In the genomic region with DNA sequence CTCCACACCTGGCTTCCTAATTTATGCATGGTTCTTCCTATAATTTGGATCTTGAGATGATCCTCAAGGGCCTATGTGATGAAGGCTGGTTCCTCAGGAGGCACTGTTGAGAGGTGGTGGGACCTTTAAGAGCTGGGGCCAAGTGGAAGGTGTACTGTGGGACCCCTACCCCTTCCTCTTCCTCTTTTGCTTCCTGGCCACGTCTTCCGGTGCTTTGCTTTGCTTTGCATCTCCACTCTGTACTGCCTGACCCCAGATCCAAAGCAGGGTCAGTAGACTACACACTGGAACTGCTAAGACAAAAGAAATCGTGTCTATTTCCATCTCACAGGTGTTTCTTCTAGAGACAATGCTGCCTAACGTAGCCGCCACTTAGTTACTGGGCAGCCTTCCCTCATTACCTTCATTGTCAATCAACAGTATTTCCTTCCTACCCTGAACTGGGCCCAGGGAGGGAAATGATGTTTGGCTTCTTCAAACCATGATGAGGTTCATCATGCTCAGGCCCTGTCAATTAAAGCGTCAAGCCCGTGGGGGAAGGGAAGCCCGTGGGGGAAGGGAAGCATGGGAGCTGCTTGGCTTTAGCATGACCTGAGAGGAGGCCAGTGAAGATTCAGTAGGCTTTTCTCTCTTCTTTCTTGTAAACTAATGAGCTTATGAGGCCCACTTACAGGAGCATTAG, we compare ENCODE assay signal across 8 mouse cellular contexts. TPM values are rescaled to one million over a fixed set of nuclear protein-coding genes. Genes with fewer than 3 reads are reported as not detected.
A peak's percentile ranks its signal among the peaks of the same experiment; 100 is the strongest.
DNase-seq lines count a peak whose midpoint lies in the region; ATAC-seq and TF ChIP-seq lines count a peak whose summit lies in the region.

No protein-coding gene starts in this region.

- 49% methylated on average over 8 of the region's 8 CpGs for WGBS in heart, embryonic 12.5 days
- WGBS in forebrain, embryonic 14.5 days = 50% methylated on average over 8 of the region's 8 CpGs
- 55% methylated on average over 8 of the region's 8 CpGs for WGBS in limb, embryonic 15.5 days

- peak overlapping the region; percentile 71 for H3K4me2 ChIP-seq in heart, embryonic 12.5 days
- peak overlapping the region; percentile 61 for H3K4me2 ChIP-seq in forebrain, embryonic 14.5 days (ENCODE audit: low read length)
- peak overlapping the region; percentile 73; the same call in 1 of the 2 replicates for H3K4me2 ChIP-seq in limb, embryonic 15.5 days

- 0 out of 2 replicates have a peak overlapping the region, but pooled peaks have one; percentile 8 for H3K9ac ChIP-seq in heart, embryonic 12.5 days
- H3K9ac ChIP-seq in ES-E14 (ENCODE audit: insufficient read depth, low read depth, low read length, poor library complexity, severe bottlenecking) = 0 out of 2 replicates have a peak overlapping the region, but pooled peaks have one; percentile 5
- peak overlapping the region; percentile 100 for H3K9ac ChIP-seq in forebrain, embryonic 14.5 days (ENCODE audit: low read length)
- no peak overlapping the region for H3K9ac ChIP-seq in limb, embryonic 15.5 days

- H3K36me3 ChIP-seq in heart, embryonic 12.5 days = no peaks in the 10 kb centered on the region
- H3K36me3 ChIP-seq in ES-E14 (ENCODE audit: control insufficient read depth, insufficient read depth, low read length, poor library complexity, severe bottlenecking) = no peaks in the 10 kb centered on the region
- no peaks in the 10 kb centered on the region; the same call in 1 of the 2 replicates for H3K36me3 ChIP-seq in forebrain, embryonic 14.5 days (ENCODE audit: control insufficient read depth, insufficient read depth, low read length)
- H3K36me3 ChIP-seq in limb, embryonic 15.5 days = no peaks in the 10 kb centered on the region
- no peaks in the 10 kb centered on the region for H3K36me3 ChIP-seq in splenic B cell, adult 2 months (ENCODE audit: control insufficient read depth, insufficient read depth, low read length, poor library complexity, severe bottlenecking)

- peaks cover 29% of the 10 kb centered on the region for H3K4me1 ChIP-seq in heart, embryonic 12.5 days (replicated peaks)
- peaks cover 6 to 8% of the 10 kb centered on the region in 2 experiments for H3K4me1 ChIP-seq in ES-E14 (ENCODE audit: control insufficient read depth in 2 of 2, insufficient read depth in 2 of 2, low read length in 2 of 2, poor library complexity in 1 of 2)
- peaks cover 5% of the 10 kb centered on the region for H3K4me1 ChIP-seq in forebrain, embryonic 14.5 days (ENCODE audit: control insufficient read depth, insufficient read depth, low read length)
- peaks cover 36% of the 10 kb centered on the region for H3K4me1 ChIP-seq in limb, embryonic 15.5 days

- H3K27ac ChIP-seq in heart, embryonic 12.5 days (ENCODE audit: poor library complexity, severe bottlenecking) = peak overlapping the region; percentile 43; the same call in 1 of the 2 replicates
- H3K27ac ChIP-seq in ES-E14 (ENCODE audit: insufficient read depth, low read depth, low read length, poor library complexity, severe bottlenecking) = peak overlapping the region; percentile 75
- H3K27ac ChIP-seq in forebrain, embryonic 14.5 days (ENCODE audit: low read depth, low read length) = peak overlapping the region; percentile 84
- peak overlapping the region; percentile 22; the same call in 1 of the 2 replicates for H3K27ac ChIP-seq in limb, embryonic 15.5 days

- peak overlapping the region; percentile 97 for H3K4me3 ChIP-seq in heart, embryonic 12.5 days
- H3K4me3 ChIP-seq in ES-E14 (ENCODE audit: insufficient read depth in 1 of 2, low read depth in 1 of 2, low read length in 2 of 2, poor library complexity in 1 of 2, severe bottlenecking in 1 of 2) = 0 out of 4 replicates have a peak overlapping the region, but pooled peaks of 1 of the 2 experiments have one; percentile 30
- peak overlapping the region; percentile 94 for H3K4me3 ChIP-seq in forebrain, embryonic 14.5 days (ENCODE audit: low read depth, low read length)
- H3K4me3 ChIP-seq in limb, embryonic 15.5 days = no peak overlapping the region

- ATAC-seq in heart, embryonic 12.5 days (ENCODE audit: insufficient number of reproducible peaks, low FRiP score) = no peak
- ATAC-seq in forebrain, embryonic 14.5 days = no peak
- no peak for ATAC-seq in limb, embryonic 15.5 days (ENCODE audit: insufficient number of reproducible peaks, low FRiP score, low TSS enrichment, low read depth)
- ATAC-seq in erythroid progenitor cell, adult 5-6 weeks (replicated peaks; ENCODE audit: low FRiP score, poor library complexity, severe bottlenecking) = no peak

- DNase-seq in heart, adult 9 months (ENCODE audit: low spot score in 2 of 2) = no peak
- no peak for DNase-seq in ES-E14 (ENCODE audit: low read depth, low spot score)
- peak; percentile 41 for DNase-seq in forebrain, embryonic 14.5 days (ENCODE audit: low spot score)
- peak; percentile 63 for DNase-seq in splenic B cell, adult 2 months (ENCODE audit: low read depth, low spot score)
- no peak for DNase-seq in layer of hippocampus, postnatal 36 days

- H3K27me3 ChIP-seq in heart, embryonic 12.5 days (replicated peaks) = no peaks in the 10 kb centered on the region
- no peaks in the 10 kb centered on the region for H3K27me3 ChIP-seq in forebrain, embryonic 14.5 days (replicated peaks; ENCODE audit: control insufficient read depth, insufficient read depth, low read length)
- no peaks in the 10 kb centered on the region for H3K27me3 ChIP-seq in limb, embryonic 15.5 days
- no peaks in the 10 kb centered on the region for H3K27me3 ChIP-seq in splenic B cell, adult 2 months (ENCODE audit: control insufficient read depth, insufficient read depth, low read length, poor library complexity, severe bottlenecking)

- in situ Hi-C loops in ES-E14 (cut with MboI; ENCODE audit: low sequenced_read_pairs in 2 of 2, unreplicated experiment in 2 of 2) = no loop called here

- H3K9me3 ChIP-seq in heart, embryonic 12.5 days (replicated peaks) = no peaks in the 10 kb centered on the region
- H3K9me3 ChIP-seq in ES-E14 (ENCODE audit: control insufficient read depth, insufficient read depth, low read depth, low read length) = no peaks in the 10 kb centered on the region
- no peaks in the 10 kb centered on the region for H3K9me3 ChIP-seq in forebrain, embryonic 14.5 days (replicated peaks; ENCODE audit: control insufficient read depth, low read length)
- no peaks in the 10 kb centered on the region for H3K9me3 ChIP-seq in limb, embryonic 15.5 days

TF ChIP-seq in ES-E14, 5 proteins besides CTCF, POLR2A, EP300 and RAD21:
- TF ChIP-seq ZC3H11A (IDR thresholded peaks at IDR 0.05; ENCODE audit: borderline replicate concordance, low read depth, low read length) = no peak
- peak; percentile 45; the same call in 1 of the 2 replicates for TF ChIP-seq CHD2 (IDR thresholded peaks at IDR 0.05; ENCODE audit: low read depth, low read length)

RNA-seq across cellular contexts. Expression of a gene that starts 2.9 kb away (rescaled TPM):
- polyA plus RNA-seq in heart, embryonic 12.5 days (2016; fragmentation: Nextera tagmentation; extraction: Ambion mirVana) = 2,303 and 2,375 TPM in 2 replicates
- total RNA-seq in ES-E14 (2012; rRNA removed) = 430 and 651 TPM in 2 replicates
- 4,907 and 5,462 TPM in 2 replicates for polyA plus RNA-seq in forebrain, embryonic 14.5 days (2014; fragmentation: Nextera tagmentation; extraction: Ambion mirVana)
- polyA plus RNA-seq in limb, embryonic 15.5 days (2015; fragmentation: Nextera tagmentation; extraction: Ambion mirVana) = 1,634 and 1,767 TPM in 2 replicates
- total RNA-seq in layer of hippocampus, postnatal 36 days (2021) = 100 to 1,000 TPM; 343 to 346 TPM
- 283 and 289 TPM in 2 replicates for total RNA-seq in erythroid progenitor cell, adult 5-6 weeks (2015; ENCODE audit: low replicate concordance)
- total RNA-seq in erythroid progenitor cell, adult 5-6 weeks (2017; ENCODE audit: low replicate concordance) = 141 and 146 TPM in 2 replicates

RNA-seq across cellular contexts. Expression of a gene that starts 55.9 kb away (rescaled TPM):
- 46.2 and 50.8 TPM in 2 replicates for polyA plus RNA-seq in heart, embryonic 12.5 days (2016; fragmentation: Nextera tagmentation; extraction: Ambion mirVana)
- 101 and 122 TPM in 2 replicates for total RNA-seq in ES-E14 (2012; rRNA removed)
- 33.4 and 34.1 TPM in 2 replicates for polyA plus RNA-seq in forebrain, embryonic 14.5 days (2014; fragmentation: Nextera tagmentation; extraction: Ambion mirVana)
- polyA plus RNA-seq in limb, embryonic 15.5 days (2015; fragmentation: Nextera tagmentation; extraction: Ambion mirVana) = 34.4 and 38.9 TPM in 2 replicates
- total RNA-seq in layer of hippocampus, postnatal 36 days (2021) = 10 to 100 TPM; 62.3 to 64.6 TPM
- 71.3 and 116 TPM in 2 replicates for total RNA-seq in erythroid progenitor cell, adult 5-6 weeks (2015; ENCODE audit: low replicate concordance)
- total RNA-seq in erythroid progenitor cell, adult 5-6 weeks (2017; ENCODE audit: low replicate concordance) = 67.9 and 107 TPM in 2 replicates

Comparison
In these comparisons a context has a peak if more than half of its experiments do, and no peak if none do; other contexts are left out.
1. H3K27ac ChIP-seq: peak in every context shown above with its lines; median percentile 84 in forebrain, embryonic 14.5 days; 75 in ES-E14; 43 in heart, embryonic 12.5 days; 22 in limb, embryonic 15.5 days.
2. DNase-seq: peak in forebrain, embryonic 14.5 days (single experiment) and splenic B cell, adult 2 months (single experiment); none in heart, adult 9 months (0 of 2), ES-E14 (single experiment) and layer of hippocampus, postnatal 36 days (0 of 2).
3. Peak in every context shown above with its lines, with median percentiles within 50 percentile points of each other: H3K4me2 ChIP-seq.